Mouse (Mus musculus): ENCODE data around the gene Sez6l. TPM values are rescaled to one million over a fixed set of nuclear protein-coding genes. Genes with fewer than 3 reads are reported as not detected.

Sez6l gene
- polyA plus RNA-seq, 1 experiment from 2014 or later: 0.01 TPM

- in situ Hi-C loops (cut with MboI; ENCODE audit: low pct_unique_long_range_greater_than_20kb): no loop called here
- DNase-seq (ENCODE audit: low read depth, low spot score) (no peak), ATAC-seq (no peak)
- CTCF ChIA-PET: interaction anchor here (0.8 kb wide), 1 partner anchor 14 kb away, joined by 3 read pairs; no protein-coding TSS in a partner anchor
- peaks cover 20% of the 10 kb centered on the region for H3K27me3 ChIP-seq
- no peak for TF ChIP-seq CTCF (IDR thresholded peaks at IDR 0.05)
- POLR2A ChIA-PET: no interaction called here
Observed at GRCm38 (mm10) chr5:112560139-112560538, 16.8 kb downstream of the Sez6l start.

DNA sequence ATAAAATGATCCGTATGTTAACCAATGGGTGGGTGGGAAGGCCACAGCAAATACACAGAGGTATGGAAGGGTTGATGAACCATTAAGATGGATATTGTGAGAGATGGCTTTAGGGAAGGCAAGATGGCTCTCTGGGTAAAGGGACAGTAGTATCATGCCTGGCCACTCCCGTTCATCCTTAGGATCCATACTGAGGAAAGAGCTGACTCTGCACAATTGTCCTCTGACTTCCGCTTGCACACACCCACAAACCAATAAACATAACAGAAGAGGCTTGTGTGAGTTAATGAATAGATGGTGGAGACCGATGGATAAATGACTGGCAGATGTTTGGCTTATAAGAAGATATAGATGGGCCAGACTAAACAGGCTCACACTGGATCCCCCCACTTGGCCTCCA lies 19.6 kb downstream of the Sez6l start:
- POLR2A ChIA-PET: no interaction called here
- in situ Hi-C loops (cut with MboI; ENCODE audit: low pct_unique_long_range_greater_than_20kb): no loop called here
- CTCF ChIA-PET: no interaction called here
- peaks cover 16% of the 10 kb centered on the region for H3K27me3 ChIP-seq
- no peak for ATAC-seq
- no peak for TF ChIP-seq CTCF (IDR thresholded peaks at IDR 0.05)
- no peak for DNase-seq (ENCODE audit: low read depth, low spot score)

GRCm38 (mm10) chr5:112556640-112557039 lies 20.3 kb downstream of the Sez6l start:
- ATAC-seq: no peak
- ChIA-PET CTCF (no interaction called here), POLR2A (no interaction called here)
- TF ChIP-seq CTCF (IDR thresholded peaks at IDR 0.05): no peak
- in situ Hi-C loops (cut with MboI; ENCODE audit: low pct_unique_long_range_greater_than_20kb): no loop called here
- peaks cover 16% of the 10 kb centered on the region for H3K27me3 ChIP-seq
- DNase-seq (ENCODE audit: low read depth, low spot score): no peak

- in situ Hi-C loops (cut with MboI; ENCODE audit: low pct_unique_long_range_greater_than_20kb): no loop called here
- ChIA-PET POLR2A (no interaction called here), CTCF (no interaction called here)
- DNase-seq (ENCODE audit: low read depth, low spot score) (no peak), ATAC-seq (no peak)
- TF ChIP-seq CTCF (IDR thresholded peaks at IDR 0.05): no peak
- peaks cover 4% of the 10 kb centered on the region for H3K27me3 ChIP-seq
Observed at GRCm38 (mm10) chr5:112554508-112554907, 22.5 kb downstream of the Sez6l start.

GRCm38 (mm10) chr5:112552786-112553185 lies 24.2 kb downstream of the Sez6l start:
- no peak for ATAC-seq
- ChIA-PET CTCF (no interaction called here), POLR2A (no interaction called here)
- DNase-seq (ENCODE audit: low read depth, low spot score): no peak
- in situ Hi-C loops (cut with MboI; ENCODE audit: low pct_unique_long_range_greater_than_20kb): no loop called here
- H3K27me3 ChIP-seq: peaks cover 6% of the 10 kb centered on the region
- no peak for TF ChIP-seq CTCF (IDR thresholded peaks at IDR 0.05)

GRCm38 (mm10) chr5:112551975-112552728 lies 24.8 kb downstream of the Sez6l start:
- ATAC-seq (no peak), DNase-seq (ENCODE audit: low read depth, low spot score) (no peak)
- POLR2A ChIA-PET: no interaction called here
- no peak for TF ChIP-seq CTCF (IDR thresholded peaks at IDR 0.05)
- H3K27me3 ChIP-seq: peaks cover 6% of the 10 kb centered on the region
- CTCF ChIA-PET: no interaction called here
- in situ Hi-C loops (cut with MboI; ENCODE audit: low pct_unique_long_range_greater_than_20kb): no loop called here

- TF ChIP-seq CTCF (IDR thresholded peaks at IDR 0.05): no peak
- CTCF ChIA-PET: no interaction called here
- DNase-seq (ENCODE audit: low read depth, low spot score) (no peak), ATAC-seq (no peak)
- H3K27me3 ChIP-seq: peaks cover 6% of the 10 kb centered on the region
- in situ Hi-C loops (cut with MboI; ENCODE audit: low pct_unique_long_range_greater_than_20kb): no loop called here
- POLR2A ChIA-PET: no interaction called here
Observed at GRCm38 (mm10) chr5:112548846-112549620, 28.0 kb downstream of the Sez6l start.

GRCm38 (mm10) chr5:112546771-112547170 lies 30.2 kb downstream of the Sez6l start:
- in situ Hi-C loops (cut with MboI; ENCODE audit: low pct_unique_long_range_greater_than_20kb): no loop called here
- peaks cover 6% of the 10 kb centered on the region for H3K27me3 ChIP-seq
- no peak for DNase-seq (ENCODE audit: low read depth, low spot score)
- CTCF ChIA-PET: no interaction called here
- no peak for ATAC-seq
- TF ChIP-seq CTCF (IDR thresholded peaks at IDR 0.05): no peak
- POLR2A ChIA-PET: no interaction called here

- H3K27me3 ChIP-seq: peaks cover 10% of the 10 kb centered on the region
- ChIA-PET POLR2A (no interaction called here), CTCF (no interaction called here)
- ATAC-seq: no peak
- in situ Hi-C loops (cut with MboI; ENCODE audit: low pct_unique_long_range_greater_than_20kb): no loop called here
- no peak for DNase-seq (ENCODE audit: low read depth, low spot score)
- no peak for TF ChIP-seq CTCF (IDR thresholded peaks at IDR 0.05)
Observed at GRCm38 (mm10) chr5:112538295-112538694, 38.7 kb downstream of the Sez6l start.

- CTCF ChIA-PET: no interaction called here
- no peak for ATAC-seq
Observed at GRCm38 (mm10) chr5:112535868-112536267, 41.1 kb downstream of the Sez6l start.

GRCm38 (mm10) chr5:112534146-112534545 lies 42.8 kb downstream of the Sez6l start:
- DNase-seq (ENCODE audit: low read depth, low spot score) (no peak), ATAC-seq (no peak)
- ChIA-PET CTCF (no interaction called here), POLR2A (interaction anchor here (0.6 kb wide), 1 partner anchor 11 kb away, joined by 5 read pairs; no protein-coding TSS in a partner anchor)
- in situ Hi-C loops (cut with MboI; ENCODE audit: low pct_unique_long_range_greater_than_20kb): no loop called here
- TF ChIP-seq CTCF (IDR thresholded peaks at IDR 0.05): no peak
- peaks cover 10% of the 10 kb centered on the region for H3K27me3 ChIP-seq

More at GRCm38 (mm10) chr5:112535868-112536267, 41.1 kb downstream of the Sez6l start:
- in situ Hi-C loops (cut with MboI; ENCODE audit: low pct_unique_long_range_greater_than_20kb): no loop called here
- no peak for DNase-seq (ENCODE audit: low read depth, low spot score)
- H3K27me3 ChIP-seq: peaks cover 10% of the 10 kb centered on the region
- TF ChIP-seq CTCF (IDR thresholded peaks at IDR 0.05): no peak
- POLR2A ChIA-PET: no interaction called here

Data from Patski (cell line).